Mouse (Mus musculus) heart, adult 9 months (tissue): Measurements from ENCODE around the gene Olfr986.

Source experiments
- DNase-seq, 2 experiments: peaks; one replicate each; pipeline ENCODE4 v3.0.0; 2022; ENCODE audit warnings: low spot score in 2 of 2

Olfr986 gene

DNA sequence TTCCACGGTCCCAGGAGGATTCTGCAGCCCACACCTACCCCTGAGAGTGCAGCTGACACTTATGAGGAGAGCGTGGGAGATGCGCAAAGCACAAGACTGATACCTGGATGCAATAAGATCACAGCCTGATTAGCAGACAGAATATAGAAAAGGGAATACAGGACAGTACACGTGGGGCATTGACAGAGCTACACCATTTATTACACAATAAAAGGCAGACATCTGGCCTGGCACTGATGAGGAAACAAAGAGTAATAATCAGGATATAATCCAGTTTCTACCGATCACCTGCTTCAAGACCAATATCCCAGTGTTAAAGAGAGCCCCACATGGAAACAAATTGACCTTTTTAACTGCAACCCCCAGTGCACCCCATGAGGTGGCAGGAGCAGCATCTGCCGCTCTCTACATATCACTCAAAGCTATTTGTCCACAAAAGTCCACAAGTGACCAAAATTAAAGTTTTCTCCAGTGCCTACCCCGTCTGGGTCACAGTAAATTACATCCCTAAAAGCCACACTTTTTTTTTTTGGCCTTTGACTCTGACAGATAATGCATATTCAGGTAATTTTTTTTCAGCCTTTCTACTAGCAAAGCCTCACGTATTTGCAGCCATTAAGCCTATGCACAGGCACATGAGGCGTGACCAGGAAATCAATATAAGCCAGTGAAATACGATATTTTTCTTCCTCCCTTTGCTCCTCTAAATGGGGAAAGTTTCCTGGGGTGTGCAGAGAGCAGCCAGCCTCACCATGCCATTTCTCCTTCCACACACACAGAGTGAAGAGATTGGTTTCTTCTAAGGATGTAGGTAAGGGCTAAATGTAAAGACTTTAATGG is 53.7 kb downstream of the Olfr986 start:
- DNase-seq = no peak

DNA sequence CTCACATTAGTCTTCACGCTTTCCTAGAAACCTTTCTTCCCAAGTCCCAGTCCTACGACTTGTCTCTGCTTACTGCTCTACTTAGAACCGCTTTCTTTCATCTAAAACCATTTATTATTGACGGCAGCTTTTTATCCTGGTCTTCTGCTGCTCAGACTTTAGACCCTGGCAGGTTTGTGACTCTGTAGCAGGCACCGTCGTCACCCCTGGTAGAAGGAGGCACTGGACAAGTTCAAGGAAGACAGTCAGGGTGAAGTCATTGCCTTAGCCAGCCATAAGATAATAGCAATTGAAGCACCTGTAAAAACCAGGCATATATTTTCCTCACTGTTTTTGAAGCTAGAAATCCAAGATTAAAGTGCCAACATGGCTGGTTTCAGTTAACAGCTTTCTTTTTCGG is 54.5 kb downstream of the Olfr986 start:
- DNase-seq = no peak
